Mouse (Mus musculus) bone marrow, adult 2 months (tissue): ENCODE data around the gene Hsd11b2.

Experiments used
- CTCF ChIP-seq: fragments of 200-500 bp; IDR thresholded peaks from 2 replicates; pipeline ENCODE4 v1.5.1; 2011; ENCODE audit warnings: low read length, control low read depth; ENCODE audit not compliant: control insufficient read depth, insufficient read depth
- POLR2A ChIP-seq: fragments of 200-500 bp; IDR thresholded peaks from 2 replicates; pipeline ENCODE4 v1.6.1; 2011; ENCODE audit warnings: low read depth, mild to moderate bottlenecking, control low read depth, low read length, borderline replicate concordance; ENCODE audit not compliant: control insufficient read depth

GRCm38 (mm10) chr8:105544544-105545205 lies 26.1 kb downstream of the Hsd11b2 start:
- TF ChIP-seq CTCF (no peak), POLR2A (no peak)
